Mouse (Mus musculus) WW6 (cell line): ENCODE measurements around the gene Rrp8.
A peak's percentile ranks its signal among the peaks of the same experiment; 100 is the strongest.
"Not testable (repeated sequence)": the region's sequence is repeated elsewhere in the genome, so short reads cannot be mapped to it uniquely, and the experiment has no call there.

Experiments used
- DNase-seq: peaks from one replicate; pipeline ENCODE4 v3.0.0-alpha.2; 2013; ENCODE audit warnings: low read depth, low spot score

The Rrp8 gene

DNA sequence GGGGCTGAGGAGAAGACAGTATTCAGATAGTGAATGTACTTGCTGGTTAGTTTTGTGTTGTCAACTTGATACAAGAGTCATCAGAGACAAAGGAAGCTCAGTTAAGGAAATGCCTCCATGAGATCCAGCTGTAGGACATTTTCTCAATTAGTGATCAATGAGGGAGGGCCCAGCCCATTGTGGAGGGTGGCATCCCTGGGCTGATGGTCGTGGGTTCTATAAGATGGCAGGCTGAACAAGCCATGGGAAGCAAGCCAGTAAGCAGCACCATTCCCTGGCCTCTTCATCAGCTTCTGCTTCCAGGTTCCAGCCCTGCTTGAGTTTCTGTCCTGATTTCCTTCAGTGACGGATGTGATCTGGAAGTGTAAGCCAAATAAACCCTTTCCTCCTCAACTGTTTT lies 10.6 kb upstream of the Rrp8 start:
- DNase-seq, result no peak

DNA sequence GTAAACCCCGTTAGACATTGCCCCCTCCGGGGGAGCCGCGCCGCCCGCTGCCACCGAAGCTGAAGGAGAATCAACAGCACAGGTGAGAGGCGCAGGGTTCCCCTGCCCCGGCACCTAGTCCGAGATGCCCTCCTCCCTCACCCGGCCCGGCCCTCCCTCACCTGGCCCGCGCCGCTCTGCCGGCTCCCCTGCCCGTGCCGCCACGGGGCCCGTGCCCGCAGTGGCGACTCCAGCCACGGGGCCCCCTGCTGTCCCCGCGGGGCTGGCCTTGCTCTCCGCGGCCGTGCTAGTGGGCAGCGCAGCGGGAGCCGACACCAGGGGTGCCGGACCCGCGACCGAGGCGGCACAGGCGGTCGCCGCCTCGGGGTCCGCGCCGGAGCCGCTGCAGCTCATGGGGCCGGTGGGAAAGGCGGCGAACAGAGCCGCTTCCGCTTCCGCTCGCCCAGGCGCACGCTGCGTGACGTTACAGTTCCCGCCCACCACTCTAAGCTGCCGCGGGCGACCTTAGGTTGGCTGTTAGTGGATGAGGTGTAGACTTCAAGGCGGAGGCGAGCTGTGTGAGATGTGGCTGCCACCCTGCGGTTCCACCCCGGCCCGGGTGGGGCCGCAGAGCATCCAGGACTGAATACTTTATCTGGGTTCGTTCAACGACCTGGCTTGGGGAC lies 6.9 kb upstream of the Rrp8 start, which contains the start of gene Taf10:
Taf10 (minus strand) TSS at position 436 of the 665 bp plus-strand sequence.
- DNase-seq, result peak; percentile 84

DNA sequence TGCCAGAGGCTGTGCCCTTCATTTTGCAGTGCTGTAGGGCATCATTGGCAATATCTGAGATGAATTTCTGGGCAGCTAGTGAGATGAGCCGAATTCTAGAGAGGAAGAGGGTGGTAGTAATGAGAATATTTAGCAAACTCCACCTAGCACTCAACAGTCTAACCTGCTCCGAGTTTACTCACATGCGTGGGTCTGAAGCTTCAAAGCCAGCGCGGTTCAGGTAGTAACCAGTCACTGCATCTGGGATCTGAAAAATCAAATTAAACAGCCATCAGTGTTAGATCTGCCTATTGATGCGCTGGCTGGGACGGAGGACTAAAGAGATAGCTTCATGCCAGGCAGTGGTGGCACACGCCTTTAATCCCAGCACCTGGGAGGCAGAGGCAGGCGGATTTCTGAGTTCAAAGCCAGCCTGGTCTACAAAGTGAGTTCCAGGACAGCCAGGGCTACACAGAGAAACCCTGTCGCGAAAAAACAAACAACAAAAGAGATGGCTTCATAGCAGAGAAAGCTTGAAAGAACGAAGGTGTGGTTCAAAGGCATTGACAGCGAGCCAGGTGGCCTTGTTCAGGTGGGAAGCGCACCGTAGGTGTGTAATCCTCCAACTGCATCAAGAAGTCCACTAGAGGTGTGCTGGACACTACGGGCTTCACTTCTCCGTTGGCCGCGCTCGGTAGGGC lies 6.2 kb upstream of the Rrp8 start:
- not testable (repeated sequence) for DNase-seq

DNA sequence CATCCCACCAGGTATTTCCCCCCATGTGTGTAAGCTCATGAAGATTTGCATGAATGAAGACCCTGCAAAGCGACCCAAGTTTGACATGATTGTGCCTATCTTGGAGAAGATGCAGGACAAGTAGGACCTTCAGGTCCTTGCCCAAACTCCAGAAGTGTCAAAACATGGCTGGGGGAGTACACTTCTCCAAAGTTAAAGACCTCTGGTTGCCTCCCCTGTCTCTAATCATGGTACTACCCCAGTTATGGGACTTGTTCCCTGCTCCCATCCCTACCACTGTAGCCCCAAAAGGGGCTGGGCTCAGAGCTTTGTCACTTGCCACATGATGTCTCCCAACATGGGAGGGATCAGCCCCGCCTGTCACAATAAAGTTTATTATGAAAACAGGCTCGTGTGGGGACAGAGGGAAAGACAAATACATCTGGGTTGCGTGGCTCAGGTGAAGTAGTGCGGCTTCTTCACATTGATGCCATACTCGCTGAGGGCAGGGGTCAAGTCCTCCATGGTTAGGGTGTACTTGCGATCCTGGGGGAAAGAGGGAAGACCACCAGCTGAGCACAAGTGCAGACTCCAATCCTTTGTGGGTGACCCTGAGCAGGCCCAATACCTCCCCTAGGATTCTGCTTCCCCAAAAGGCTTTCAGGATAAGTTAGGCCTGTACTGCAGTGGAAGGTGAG lies 5.5 kb upstream of the Rrp8 start:
- DNase-seq, result not testable (repeated sequence)

DNA sequence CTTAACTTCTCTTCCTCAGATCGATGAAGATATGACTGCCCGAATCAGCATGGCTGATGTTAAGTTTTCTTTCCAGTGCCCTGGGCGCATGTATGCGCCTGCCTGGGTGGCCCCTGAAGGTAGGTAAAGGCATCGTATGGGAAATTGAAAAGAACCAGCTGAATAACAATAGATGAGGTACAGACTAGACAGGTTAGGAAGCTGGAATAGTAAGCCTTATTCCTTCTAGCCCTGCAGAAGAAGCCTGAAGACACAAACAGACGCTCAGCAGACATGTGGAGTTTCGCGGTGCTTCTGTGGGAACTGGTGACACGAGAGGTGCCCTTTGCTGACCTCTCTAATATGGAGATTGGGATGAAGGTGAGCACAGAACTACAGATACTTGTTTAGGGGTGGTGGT lies 4.8 kb upstream of the Rrp8 start:
- no peak for DNase-seq

DNA sequence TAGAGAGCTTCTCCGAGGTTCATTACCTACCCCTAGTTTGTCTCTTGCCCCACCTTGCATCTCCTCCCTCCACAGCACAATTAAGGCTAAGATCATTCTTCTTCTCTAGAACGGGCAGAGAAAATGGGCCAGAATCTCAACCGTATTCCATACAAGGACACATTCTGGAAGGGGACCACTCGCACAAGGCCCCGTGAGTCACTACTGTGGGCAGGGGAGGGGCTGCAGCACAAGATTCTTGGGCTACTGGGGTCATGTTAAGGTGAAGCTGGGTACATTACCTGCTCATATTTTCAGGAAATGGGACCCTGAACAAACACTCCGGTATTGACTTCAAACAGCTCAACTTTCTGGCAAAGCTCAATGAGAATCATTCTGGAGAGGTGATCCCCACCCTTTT lies 3.7 kb upstream of the Rrp8 start:
- no peak for DNase-seq

DNA sequence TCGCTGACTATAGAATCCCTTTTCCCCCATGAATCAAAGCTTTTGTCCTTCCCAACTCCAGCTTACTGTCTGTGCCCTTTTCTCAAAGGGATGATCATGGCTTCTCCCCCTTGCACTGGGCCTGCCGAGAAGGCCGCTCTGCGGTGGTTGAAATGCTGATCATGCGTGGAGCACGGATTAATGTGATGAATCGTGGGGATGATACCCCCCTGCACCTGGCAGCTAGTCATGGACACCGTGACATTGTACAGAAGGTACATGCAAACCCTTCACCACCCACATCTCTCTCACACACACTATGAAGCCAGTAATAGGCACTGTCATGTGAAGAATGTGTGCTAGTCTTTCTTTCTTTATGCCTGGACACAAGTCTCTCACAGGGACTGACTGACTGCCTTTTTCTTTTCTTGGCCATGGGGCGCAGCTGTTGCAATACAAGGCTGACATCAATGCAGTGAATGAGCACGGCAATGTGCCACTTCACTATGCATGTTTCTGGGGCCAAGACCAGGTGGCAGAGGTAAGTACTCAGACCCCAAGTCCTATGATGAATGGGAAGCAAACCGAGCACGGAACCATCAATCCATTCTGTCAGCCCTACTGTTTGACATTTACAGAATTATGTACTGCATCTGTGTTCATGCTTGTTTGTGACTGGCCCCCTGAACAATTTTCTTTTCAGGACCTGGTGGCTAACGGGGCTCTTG lies 3.1 kb upstream of the Rrp8 start:
- DNase-seq, result no peak

DNA sequence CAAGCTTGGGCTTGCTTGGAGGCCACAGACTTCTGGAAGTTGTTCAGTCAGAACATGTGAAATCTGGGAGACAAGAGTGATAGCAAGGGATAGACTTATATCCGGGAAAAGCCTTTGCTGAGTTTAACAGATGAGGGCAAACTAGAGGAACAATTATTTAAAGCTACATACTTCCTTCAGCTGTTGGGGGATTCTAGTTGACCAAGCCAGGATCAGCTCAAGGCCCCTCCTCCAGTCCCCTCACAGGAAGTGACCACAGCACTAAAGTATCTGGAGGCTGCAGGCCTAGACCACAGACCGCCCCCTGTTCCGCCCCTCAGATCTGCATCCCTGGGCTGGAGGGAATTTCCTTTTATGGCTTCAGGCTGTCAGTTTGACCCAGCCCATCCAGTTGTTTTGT lies 1.8 kb upstream of the Rrp8 start:
- no peak for DNase-seq

DNA sequence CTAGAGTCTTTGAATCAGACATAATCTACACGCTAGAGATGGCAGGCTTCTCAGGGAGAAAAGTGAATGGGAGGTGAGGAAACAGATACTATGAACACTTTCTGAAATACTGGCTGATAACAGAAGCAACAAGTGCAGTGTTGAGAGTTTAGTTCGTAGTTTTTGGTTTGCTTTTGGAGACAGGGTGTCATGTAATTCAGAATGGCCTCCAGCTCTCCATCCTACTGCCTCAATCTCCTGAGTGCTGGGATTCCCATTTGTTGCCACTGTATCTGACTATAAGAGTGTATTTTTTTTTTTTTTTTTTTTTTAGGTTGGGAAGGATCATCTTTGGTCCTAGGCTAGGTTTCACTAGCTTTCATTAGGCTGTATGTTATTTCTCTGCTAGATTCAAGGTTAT lies 1.1 kb upstream of the Rrp8 start:
- DNase-seq, result no peak

DNA sequence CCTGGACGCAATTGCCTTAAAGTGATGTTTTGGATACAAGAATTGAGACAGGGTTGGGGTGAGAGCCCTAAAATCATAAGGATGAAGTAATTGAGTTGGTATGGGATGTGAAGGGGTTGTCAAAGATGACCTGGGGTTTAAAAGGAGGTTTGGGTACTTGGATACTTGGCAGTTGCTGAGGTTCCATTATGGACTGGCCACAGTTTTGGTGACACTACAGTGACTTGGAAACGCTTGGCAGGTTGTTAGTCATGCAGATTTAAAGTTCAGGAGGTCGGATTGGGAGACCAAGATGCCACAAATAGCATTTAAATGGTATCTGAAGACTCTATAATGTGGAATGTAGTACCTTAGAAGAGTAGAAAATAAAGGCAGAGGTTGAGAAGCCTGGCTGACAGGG lies 463 bp upstream of the Rrp8 start:
- DNase-seq, result no peak

DNA sequence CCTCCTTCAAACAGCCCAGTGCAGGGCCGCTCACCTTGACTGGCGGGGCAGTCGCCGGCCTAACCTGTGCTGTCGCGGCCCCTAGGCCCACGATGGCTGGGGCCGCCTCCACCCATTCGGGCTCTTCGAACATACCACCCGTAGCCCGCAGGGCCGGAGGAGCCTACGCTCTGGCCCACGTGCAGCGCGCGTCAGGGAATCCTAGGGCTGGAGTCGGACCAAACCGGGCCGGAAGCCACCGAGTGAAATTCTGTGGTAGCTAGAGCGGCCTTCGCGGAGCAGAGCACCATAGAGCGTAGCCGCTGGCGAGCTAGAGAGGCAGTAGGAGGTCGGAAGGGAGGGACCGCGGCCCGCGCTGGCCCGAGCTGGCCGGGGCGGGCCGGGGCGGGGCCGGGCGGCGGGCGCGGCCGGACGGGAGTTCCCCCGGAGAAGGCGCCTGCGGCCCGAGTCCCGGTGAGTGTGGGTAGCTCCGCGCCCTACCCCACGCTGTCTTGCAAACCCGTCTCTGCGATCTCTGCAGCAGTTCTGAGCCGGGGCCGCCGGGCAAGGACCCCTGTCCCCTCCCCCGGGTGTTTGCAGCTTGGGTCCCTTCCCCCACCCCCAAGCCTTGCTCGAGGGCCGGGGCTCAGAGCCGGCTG lies 802 bp downstream of the Rrp8 start, which contains the start of gene Ilk:
Ilk (plus strand) TSS at position 329 of the 638 bp plus-strand sequence.
- DNase-seq, result peak; percentile 56

DNA sequence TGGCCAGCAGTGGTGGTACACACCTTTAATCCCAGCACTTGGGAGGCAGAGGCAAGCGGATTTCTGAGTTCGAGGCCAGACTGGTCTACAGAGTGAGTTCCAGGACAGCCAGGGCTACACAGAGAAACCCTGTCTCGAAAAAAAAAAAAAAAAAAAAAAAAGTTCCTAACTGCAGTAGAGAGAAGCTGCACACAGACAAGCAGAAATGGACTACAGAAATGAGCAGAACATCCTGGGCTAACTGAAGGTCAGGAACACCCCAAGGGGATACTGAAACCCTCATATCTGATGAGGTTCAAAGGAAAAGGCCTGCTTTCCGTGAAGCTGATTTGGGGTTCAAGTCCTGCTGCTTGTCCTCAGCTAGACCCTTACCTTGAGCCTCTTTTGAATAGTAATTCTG lies 1.7 kb downstream of the Rrp8 start:
- not testable (repeated sequence) for DNase-seq

DNA sequence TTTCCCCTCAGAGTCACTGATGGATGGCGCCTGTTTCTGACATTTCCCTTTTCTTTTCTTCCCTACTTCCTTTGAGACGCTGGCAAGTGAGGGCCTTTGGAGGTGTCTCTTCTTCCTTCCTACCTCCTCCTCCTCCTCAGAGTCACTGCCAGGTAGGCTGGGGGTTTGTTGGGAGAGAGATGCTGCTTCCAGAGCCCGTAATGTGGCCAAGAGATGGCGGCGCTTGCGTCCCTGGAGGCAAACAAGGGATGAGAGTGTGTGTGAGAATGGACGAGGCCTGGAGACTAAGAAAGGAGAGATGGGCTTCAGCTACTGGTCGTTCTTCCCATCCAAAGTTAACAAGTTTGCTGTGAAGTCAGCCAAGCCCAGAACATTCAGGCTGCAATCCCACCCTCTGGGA lies 2.4 kb downstream of the Rrp8 start:
- no peak for DNase-seq

DNA sequence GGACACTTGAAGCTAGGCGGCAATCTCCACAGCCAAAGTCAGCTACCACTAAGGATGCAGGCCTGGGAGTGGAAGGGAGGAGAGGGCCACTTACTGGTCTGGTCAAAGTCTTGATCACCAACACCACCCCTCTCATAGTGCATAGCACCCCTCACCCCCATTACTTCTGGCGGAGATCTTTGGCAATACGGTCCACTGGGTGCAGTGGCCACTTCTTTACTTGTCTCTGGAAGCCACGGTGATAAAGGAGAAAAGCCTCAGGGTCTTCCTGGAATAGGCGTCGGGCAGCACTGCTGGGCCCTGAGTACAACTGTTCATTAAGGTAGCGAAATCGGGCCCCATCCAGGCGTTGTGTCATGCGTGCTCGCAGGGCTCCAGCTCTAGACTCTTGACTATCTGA lies 3.3 kb downstream of the Rrp8 start:
- no peak for DNase-seq

DNA sequence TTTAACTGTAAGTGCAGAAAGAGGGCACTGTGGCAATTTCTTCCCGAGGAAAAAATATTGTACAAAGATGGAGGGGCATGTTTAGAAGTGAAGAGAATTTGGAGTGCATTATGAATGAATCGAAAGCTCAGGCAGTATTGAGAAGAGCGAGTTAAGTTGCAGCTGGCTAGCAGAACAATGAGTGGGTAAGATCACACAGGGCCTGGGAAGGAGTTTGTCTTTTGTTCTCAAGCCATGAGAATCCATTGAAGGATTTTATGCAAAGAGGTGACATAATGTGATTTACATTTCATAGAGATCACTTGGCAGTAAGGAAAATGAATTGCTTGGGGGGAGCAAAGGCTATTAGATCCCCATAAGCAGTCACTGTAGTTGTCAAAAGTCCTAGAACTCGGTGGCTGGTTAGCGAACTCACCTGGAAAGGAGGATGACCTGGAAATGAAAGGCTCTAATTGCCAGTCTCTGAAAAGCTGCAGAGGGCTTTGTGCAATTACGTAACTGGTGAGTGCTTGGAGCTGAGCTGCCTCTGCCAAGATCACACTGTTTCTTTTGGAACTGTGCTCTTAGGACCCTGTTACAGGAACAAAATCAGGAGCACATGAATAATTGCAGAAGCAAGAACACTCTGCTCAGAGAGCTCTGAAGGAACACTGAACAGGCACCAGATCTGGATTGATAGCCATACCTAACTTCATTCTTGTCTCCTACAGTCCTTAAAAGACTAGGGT lies 8.3 kb downstream of the Rrp8 start:
- no peak for DNase-seq

DNA sequence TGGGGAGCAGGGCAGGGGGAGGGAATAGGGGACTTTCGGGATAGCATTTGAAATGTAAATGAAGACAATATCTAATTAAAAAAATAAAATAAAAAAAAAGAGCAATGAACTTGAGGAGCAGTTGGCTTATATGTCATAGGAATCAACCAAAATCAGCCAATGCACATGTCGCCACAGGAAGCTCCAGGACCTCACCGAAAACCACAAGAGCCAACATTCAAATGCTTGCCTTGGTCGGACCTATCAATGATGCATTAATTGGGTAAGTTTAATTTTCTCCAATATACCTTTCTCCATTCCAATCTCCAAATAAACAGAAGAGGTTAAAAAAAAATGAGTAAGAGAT lies 10.2 kb downstream of the Rrp8 start:
- DNase-seq, result no peak

DNA sequence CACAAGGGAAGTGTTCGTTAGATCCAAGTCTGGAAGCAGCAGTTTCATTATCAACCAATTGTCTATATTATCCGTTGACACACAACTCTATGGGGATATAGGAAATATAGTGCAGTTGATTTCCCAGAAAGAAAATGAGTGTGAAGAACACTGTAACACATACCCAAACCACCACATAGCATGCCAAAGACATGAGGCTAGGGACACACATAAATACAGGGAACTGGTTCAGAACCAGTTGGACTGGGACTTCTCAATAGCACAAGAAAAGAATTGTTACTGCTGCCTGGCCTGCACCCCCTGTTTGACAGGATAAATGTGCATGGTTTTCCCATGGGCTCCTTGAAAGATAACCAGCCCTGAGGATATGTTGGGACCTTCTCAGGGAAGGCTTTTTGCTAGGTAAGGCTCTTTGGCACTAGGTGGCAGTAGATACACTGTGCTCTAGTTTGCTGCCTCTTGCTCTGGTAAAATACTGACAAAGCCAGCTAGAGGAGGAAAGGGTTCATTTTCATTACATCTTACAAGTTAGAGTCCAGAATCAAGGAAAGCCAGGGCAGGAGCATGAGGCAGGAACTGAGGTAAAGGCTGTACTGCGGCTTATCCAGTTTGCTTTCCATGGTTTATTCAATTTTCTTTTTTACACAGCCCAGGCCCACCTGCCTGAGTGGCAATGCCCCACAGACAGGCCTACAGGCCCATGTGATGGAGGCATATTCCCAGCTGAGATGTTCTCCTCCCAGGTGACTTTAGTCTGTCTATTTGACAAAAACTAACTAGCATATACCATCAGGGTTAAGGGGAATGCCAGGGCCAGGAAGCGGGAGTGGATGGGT lies 10.8 kb downstream of the Rrp8 start:
- no peak for DNase-seq

DNA sequence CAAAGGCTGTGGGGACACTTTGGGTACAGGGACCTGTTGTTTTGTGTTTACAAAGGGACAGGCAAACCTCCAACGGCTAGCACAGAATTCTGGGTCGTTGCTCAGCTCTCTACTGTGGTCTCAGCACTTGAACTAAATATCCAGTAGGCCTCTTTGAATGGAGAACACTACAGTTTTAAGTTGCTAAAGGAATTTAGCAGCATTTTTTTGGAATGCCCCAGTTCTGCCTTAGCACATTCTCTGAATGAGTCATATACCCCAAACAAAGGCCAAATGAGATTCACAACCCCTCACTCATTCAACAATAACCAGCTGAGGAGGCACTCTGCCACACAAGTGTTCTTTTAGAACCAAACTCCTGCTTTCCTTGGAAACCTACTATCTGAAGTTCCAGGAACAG lies 15.3 kb downstream of the Rrp8 start:
- no peak for DNase-seq

DNA sequence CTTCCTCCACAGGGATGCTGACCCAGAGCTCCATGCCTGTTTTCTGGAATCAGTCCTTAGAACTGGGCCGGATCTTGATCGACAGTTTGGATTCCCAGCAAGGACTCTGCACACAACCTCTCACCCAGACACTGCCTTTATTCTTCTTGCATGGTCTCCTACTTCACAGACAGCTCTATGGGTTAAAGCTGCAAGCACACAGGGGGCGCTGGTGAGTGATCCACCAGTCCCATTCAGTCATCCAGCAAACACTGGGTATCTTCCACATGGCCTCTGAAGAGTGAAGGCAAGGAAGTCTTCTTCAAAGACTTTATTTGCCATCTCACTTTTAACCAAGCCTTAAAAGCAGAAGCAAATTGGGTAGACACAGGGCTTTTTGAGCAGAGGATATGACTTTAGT lies 21.8 kb downstream of the Rrp8 start:
- no peak for DNase-seq

DNA sequence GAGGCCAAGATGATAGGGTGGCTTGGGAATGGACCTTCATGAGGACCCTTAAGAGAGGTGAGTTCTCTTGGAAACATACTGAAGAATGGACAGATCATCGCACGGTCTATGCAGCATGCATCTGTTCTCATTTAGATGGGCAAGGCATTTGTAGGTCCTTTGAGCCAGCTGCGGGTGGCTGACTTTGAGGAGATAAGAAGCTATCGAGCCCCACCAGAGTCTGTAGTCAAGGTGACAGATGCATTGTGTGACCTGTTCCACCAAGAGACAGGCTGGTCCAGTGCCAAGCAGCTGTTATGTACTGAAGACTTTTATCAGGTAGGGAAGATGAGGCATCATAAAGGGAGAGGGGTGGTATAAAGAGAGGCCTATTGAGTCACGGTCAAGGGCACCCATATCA lies 28.5 kb downstream of the Rrp8 start:
- no peak for DNase-seq
